ENCODE assay signal across 7 mouse cellular contexts in genomic region chr14:25927562-25927881, GRCm38 (mm10). TPM values are rescaled to one million over a fixed set of nuclear protein-coding genes. Genes with fewer than 3 reads are reported as not detected.
ATAC-seq lines count a peak whose summit lies in the region.
"Not testable (repeated sequence)": the region's sequence is repeated elsewhere in the genome, so short reads cannot be mapped to it uniquely, and the experiment has no call there.

Gene Tmem254a (minus strand): TSS chr14:25927672.

- not testable (repeated sequence) for H3K4me3 ChIP-seq in forebrain, embryonic 15.5 days; hindbrain, embryonic 15.5 days; kidney, embryonic 15.5 days (replicated peaks); liver, embryonic 12.5 days; neural tube, embryonic 12.5 days

- not testable (repeated sequence) for H3K4me2 ChIP-seq in forebrain, embryonic 15.5 days (replicated peaks); hindbrain, embryonic 15.5 days; kidney, embryonic 15.5 days; liver, embryonic 12.5 days; neural tube, embryonic 12.5 days (replicated peaks)

- not testable (repeated sequence) for H3K9me3 ChIP-seq in forebrain, embryonic 15.5 days; hindbrain, embryonic 15.5 days; kidney, embryonic 15.5 days (replicated peaks); liver, embryonic 12.5 days (replicated peaks); neural tube, embryonic 12.5 days

- not testable (repeated sequence) for H3K27me3 ChIP-seq in forebrain, embryonic 15.5 days; hindbrain, embryonic 15.5 days; kidney, embryonic 15.5 days; liver, embryonic 12.5 days (replicated peaks); neural tube, embryonic 12.5 days (replicated peaks)

- H3K9ac ChIP-seq in forebrain, embryonic 15.5 days (replicated peaks); hindbrain, embryonic 15.5 days; kidney, embryonic 15.5 days; liver, embryonic 12.5 days; neural tube, embryonic 12.5 days: not testable (repeated sequence)

- peak; percentile 90 for ATAC-seq in cerebellum, adult (ENCODE audit: insufficient number of reproducible peaks, low FRiP score, low TSS enrichment)
- peak; percentile 88 for ATAC-seq in forebrain, embryonic 15.5 days (replicated peaks)
- ATAC-seq in hindbrain, embryonic 15.5 days (ENCODE audit: low FRiP score, low read depth) = peak; percentile 87; the same call in 1 of the 2 replicates
- ATAC-seq in kidney, embryonic 15.5 days (replicated peaks; ENCODE audit: low FRiP score) = peak; percentile 82; the same call in 1 of the 2 replicates
- peak; percentile 82 for ATAC-seq in liver, embryonic 12.5 days
- peak; percentile 94 for ATAC-seq in megakaryocyte progenitor cell, adult 5-6 weeks (replicated peaks; ENCODE audit: poor library complexity)
- ATAC-seq in neural tube, embryonic 12.5 days (ENCODE audit: low FRiP score, low read depth) = peak; percentile 71; the same call in 1 of the 2 replicates

- not testable (repeated sequence) for H3K4me1 ChIP-seq in forebrain, embryonic 15.5 days; hindbrain, embryonic 15.5 days (replicated peaks); kidney, embryonic 15.5 days; liver, embryonic 12.5 days; neural tube, embryonic 12.5 days

- H3K27ac ChIP-seq in forebrain, embryonic 15.5 days (replicated peaks); hindbrain, embryonic 15.5 days (replicated peaks); kidney, embryonic 15.5 days; liver, embryonic 12.5 days; neural tube, embryonic 12.5 days: not testable (repeated sequence)

- no CpG with 5 or more reads among the region's 10 CpGs for WGBS in forebrain, embryonic 15.5 days
- WGBS in hindbrain, embryonic 15.5 days = no CpG with 5 or more reads among the region's 10 CpGs
- WGBS in kidney, embryonic 15.5 days = no CpG with 5 or more reads among the region's 10 CpGs
- no CpG with 5 or more reads among the region's 10 CpGs for WGBS in liver, embryonic 12.5 days (ENCODE audit: insufficient replicate concordance)
- no CpG with 5 or more reads among the region's 10 CpGs for WGBS in neural tube, embryonic 12.5 days

- H3K36me3 ChIP-seq in forebrain, embryonic 15.5 days; hindbrain, embryonic 15.5 days; kidney, embryonic 15.5 days; liver, embryonic 12.5 days; neural tube, embryonic 12.5 days: not testable (repeated sequence)

RNA-seq across cellular contexts. Expression of gene Tmem254a, which starts in this region (rescaled TPM):
- polyA plus RNA-seq in forebrain, embryonic 15.5 days (2015; fragmentation: Nextera tagmentation; extraction: Ambion mirVana) = 1.6 and 2.0 TPM in 2 replicates
- polyA plus RNA-seq in hindbrain, embryonic 15.5 days (2015; fragmentation: Nextera tagmentation; extraction: Ambion mirVana) = 4.1 and 8.0 TPM in 2 replicates
- 3.3 and 4.1 TPM in 2 replicates for polyA plus RNA-seq in kidney, embryonic 15.5 days (2015; fragmentation: Nextera tagmentation; extraction: Ambion mirVana)
- 0.92 and 1.4 TPM in 2 replicates for polyA plus RNA-seq in liver, embryonic 12.5 days (2016; fragmentation: Nextera tagmentation; extraction: Ambion mirVana)
- total RNA-seq in megakaryocyte progenitor cell, adult 5-6 weeks (2015) = 12.2 and 18.6 TPM in 2 replicates
- 1.0 and 1.2 TPM in 2 replicates for total RNA-seq in megakaryocyte progenitor cell, adult 5-6 weeks (2017)
- polyA plus RNA-seq in neural tube, embryonic 12.5 days (2016; fragmentation: Nextera tagmentation; extraction: Ambion mirVana) = 2.1 and 3.2 TPM in 2 replicates
